Mouse (Mus musculus): Measurements from ENCODE around the gene Elovl6.
A peak's percentile ranks its signal among the peaks of the same experiment; 100 is the strongest.

Gene Elovl6

DNA sequence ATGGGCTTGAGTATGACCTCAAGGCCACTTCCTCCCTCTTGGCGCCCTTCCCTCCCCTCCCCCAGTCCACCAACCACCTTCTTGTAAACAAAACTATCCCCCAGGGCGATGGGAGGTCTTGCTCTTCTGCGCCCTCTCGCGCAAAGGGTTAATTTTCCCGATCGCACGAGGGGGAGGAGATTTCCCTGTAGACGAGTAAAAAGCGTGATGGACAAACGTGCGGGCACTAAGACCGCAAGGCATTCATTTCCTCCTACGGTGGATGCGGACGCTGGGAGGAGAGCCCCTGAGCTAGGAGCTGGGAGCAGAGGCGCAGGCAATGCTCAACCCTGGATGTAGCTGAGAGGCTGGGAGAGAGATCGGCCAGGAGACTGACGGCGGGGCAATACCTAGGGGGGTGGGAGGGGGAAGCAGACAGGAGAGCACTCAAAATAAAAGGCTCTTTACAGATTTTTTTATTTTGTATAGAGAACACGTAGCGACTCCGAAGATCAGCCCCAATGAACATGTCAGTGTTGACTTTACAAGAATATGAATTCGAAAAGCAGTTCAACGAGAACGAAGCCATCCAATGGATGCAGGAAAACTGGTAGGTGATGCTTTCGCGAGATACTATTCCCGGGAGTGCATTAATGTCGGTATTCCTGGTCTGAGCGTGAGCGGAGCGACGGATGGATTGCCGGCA lies at the start of gene Elovl6:
TSS of gene Elovl6 (plus strand) at position 176 of the 685 bp plus-strand sequence.
- peak; percentile 96 for DNase-seq (ENCODE audit: low read depth)

DNA sequence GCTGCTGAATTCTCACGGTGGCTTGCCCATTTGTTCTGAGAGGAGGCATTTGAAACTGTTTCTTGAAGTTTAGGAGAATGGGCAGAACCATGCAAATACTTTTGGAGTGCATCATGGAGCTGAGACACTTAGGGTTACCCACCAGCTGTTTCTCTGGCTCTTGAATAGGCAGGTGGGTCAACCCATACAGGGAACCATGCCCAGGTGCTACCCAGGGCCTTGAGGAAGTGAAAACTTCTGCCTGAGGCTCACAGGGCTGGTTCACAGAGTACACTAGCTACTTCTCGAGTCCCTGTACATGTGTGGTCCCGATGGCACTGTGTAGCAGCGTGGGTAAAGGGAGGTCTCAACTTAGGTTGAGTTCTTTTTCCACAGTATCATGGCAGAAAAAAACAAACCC lies 43.4 kb upstream of the Elovl6 start:
- DNase-seq (ENCODE audit: low read depth): no peak

DNA sequence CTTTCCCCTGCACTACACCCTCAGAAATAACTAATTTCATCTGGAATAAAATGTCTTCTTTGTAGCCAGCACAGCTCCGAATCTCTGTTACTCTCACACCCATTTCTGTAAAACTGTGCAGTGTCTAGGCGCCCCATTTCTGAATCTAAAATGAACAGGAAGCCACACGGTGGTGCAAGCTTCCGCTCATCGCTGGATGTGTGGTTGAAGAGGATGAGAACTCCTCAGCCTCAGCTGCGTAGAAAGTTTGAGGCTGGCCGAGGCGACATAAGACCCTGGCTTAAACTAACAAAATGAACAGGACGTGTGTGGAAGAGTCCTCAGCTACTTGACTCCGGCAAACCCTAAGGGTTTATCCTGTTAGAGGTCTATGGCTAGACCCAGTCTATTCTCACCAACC lies 38.0 kb upstream of the Elovl6 start:
- DNase-seq (ENCODE audit: low read depth): peak; percentile 89

DNA sequence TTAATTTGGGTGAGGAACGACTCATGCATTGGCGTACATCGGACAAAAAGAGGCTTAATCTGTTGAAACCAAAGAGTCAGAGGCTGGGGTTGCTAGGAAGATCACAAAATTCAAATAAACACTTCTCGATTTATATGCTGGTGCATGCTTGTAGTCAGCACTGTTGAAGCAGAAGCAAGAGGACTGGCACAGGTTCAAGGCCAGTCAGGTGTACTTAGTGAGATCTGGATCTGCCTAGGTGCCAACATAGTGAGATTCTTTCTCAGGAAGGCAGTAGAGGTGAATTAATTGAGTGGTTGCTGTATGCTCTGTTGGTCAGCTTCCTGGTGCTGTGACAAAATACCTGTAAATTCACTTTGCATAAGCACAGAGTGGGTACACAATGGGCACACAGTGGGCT lies 37.4 kb upstream of the Elovl6 start:
- DNase-seq (ENCODE audit: low read depth): no peak

DNA sequence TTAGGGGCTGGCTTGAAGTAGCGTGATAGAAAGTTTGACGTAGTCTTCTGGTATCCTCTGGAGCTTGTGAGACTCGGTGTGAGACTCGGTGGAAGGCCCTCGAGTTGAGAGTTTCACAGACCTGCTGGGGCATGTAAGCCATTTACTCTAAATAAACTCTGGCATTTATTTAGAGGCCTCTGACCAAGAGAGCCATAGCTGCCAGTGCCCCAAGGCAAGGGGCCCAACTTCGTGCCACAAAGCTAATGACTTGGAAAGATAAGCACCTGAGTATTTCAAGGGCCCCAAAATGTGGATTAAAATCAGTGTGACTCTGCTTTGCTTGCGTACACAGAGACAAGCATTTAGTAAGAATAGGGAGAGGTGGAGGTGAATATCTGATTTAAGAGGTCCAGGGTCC lies 28.4 kb upstream of the Elovl6 start:
- no peak for DNase-seq (ENCODE audit: low read depth)

DNA sequence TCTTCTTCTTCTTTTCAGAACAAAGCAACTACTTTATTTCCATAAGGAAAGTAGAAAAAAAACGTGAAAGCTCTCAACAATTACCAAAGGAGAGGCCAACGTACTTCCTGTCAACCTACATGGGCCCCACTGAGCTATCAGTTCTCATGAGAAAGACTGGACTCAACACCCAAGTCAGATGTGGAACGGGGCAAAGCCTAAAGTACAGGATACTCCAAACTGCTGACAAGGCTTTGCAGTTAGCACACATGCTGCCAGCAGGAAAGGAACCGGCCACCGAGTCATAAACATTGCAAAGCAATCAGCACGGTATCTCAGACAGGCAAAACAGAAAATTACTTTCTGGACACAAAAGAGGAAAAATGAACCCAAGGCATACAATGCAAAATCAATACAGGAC lies 27.2 kb upstream of the Elovl6 start:
- DNase-seq (ENCODE audit: low read depth): no peak

DNA sequence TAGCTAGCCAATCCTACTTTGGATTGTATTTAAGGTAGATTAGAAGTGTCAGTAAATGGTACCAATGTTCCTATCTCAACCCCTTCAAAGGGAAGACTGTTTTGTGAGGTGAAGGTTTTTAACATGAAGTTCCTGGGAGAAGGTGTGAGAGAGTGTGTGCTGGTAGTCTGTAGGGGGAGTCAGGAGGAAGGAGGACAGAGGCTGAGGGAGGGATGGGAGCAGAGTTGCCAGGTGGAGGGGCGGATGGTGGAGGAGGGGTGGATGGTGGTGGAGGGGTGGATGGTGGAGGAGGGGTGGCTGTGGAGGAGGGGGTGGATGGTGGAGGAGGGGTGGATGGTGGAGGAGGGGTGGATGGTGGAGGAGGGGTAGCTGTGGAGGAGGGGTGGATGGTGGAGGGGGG lies 24.4 kb upstream of the Elovl6 start:
- DNase-seq (ENCODE audit: low read depth): no peak

DNA sequence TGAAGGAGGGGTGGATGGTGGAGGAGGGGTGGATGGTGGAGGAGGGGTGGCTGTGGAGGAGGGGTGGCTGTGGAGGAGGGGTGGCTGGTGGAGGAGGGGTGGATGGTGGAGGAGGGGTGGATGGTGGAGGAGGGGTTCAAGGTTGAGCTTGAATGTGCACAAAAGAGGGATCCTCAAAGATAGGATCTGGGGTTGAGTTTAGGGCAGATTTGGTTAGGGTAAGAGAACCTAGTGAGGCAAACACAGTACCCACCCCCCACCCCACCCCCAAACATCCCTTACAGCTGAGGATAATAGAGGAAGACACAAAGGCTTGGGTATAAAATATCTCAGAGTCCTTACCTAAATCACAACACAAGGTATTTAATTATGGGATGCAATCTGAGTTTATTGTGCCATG lies 23.6 kb upstream of the Elovl6 start:
- DNase-seq (ENCODE audit: low read depth): no peak

DNA sequence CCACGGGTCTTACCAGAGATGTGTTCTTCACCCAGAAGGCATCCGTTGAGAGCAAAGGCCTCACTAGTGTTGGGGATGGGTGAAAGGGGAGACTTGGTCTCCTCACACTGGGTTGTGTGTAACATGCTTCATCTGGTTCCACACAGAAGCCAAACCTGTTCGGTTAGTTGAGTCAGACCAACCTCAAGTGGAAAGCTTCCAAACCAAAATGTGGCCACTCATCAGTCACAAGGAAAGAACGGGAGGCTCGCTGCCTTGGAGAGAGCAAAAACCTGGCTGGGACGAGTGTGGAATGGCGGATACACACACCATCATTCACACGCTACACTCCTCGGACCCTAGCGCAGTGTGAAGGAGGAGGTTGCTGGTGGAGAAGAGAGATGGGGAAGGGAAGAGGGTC lies 22.4 kb upstream of the Elovl6 start:
- peak; percentile 62 for DNase-seq (ENCODE audit: low read depth)

DNA sequence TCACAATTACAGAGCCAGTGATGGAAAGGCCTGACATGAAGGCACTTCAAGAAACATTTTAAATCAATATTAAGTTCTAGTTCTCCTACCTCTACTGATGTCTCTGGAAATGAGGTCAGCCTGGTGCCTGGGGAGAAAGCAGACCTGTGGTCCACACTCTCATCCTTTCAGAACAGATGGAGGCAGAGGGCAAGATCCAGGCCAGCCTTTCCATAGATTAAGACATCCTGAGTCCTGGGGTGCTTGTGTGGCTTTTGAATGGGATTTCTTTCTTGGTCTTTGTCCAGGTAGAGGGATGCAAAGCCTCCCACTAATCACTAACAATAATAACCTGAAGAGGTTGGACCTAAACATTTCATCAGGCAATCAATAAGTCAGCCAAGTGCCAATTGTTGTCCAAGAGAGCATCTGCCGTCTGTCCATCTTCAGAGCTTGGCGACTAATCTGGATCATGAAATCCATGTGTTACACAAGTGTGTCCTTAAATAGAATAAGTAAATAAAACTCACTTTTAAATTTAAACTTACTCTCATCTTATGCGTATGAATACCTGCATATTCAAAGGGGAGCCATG lies 16.2 kb upstream of the Elovl6 start:
- DNase-seq (ENCODE audit: low read depth): no peak

DNA sequence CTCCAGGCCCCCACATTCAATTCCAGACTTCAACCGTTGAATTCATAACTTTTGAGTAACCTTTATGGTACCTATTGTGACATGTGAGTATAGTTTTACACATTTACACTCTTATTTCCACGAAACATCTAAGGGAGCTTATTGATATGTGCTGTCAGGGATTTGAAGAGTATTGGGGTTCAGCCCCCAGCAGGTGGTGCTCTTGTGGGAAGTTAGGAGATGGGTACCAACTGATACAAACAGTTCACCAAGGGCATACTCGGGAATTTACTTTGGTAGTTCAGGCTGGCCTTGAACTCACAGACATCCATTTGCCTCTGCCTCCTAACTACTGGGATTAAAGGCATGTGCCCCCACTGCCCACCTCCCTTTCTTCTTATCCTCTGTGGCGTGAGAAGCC lies 11.7 kb upstream of the Elovl6 start:
- DNase-seq (ENCODE audit: low read depth): peak; percentile 53

DNA sequence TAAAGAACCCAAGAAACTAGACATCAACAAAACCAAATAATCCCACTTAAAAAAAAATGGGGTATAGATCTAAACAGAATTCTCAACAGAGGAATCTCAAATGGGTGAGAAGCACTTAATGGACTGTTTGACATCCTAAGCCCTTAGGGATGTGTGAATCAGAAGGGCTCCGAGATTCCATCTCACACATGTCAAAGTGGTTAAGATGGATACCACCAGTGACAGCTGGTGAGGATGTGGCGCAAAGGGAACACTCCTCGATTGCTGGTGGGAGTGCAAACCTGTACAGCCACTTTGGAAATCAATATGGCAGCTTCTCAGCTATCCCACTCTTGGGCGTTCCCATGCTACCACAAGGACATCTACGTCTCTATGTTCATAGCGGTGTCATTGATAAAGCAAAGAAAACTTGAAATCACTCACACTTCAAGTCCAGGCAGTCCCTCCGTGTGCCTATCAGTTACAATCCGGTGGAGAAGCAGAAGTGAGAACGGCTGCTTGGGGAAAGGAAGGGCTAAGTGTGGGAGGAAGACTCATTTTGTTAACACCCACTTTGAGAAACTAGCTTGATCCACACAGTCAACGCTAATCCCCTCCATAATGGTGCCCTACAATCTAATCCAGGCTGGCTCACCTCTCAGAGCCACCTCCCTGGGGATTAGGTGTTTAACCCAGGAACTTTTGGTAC lies 8.6 kb upstream of the Elovl6 start:
- no peak for DNase-seq (ENCODE audit: low read depth)

DNA sequence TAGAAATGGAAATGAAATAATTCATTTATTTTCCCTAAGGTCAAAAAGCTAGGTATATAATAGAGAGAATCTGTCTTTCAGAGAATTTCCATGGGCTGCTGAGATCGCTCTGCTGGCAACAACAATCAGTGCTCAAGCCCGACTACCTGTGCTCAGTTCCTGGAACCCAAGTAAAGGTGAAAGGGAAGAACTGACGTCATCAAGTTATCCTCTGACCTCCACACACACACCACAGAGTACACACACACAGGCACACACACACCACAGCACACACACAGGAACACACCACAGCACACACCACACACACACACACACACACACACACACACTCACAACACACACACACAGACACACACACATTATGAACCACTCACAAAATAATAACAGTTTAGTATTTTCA lies 5.1 kb upstream of the Elovl6 start:
- DNase-seq (ENCODE audit: low read depth): no peak

DNA sequence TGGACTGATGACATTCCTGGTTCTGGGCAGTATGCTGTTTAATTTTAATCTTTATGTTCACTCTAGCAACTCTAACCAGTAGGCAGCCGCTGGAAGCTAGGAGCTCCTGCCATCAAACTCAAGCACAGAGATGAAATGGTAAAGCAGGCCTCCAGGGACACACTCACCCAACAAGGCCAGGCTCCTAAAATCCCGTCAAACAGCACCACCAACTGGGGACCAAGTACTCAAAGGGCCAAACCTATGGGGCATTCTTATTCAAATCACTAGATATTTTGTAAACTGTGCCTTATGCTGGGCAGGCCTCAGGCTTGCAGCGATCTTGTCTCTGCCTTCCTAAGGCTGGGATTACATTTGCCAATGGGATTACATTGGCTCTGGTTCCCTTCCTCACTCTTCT lies 2.8 kb upstream of the Elovl6 start:
- DNase-seq (ENCODE audit: low read depth): peak; percentile 59

DNA sequence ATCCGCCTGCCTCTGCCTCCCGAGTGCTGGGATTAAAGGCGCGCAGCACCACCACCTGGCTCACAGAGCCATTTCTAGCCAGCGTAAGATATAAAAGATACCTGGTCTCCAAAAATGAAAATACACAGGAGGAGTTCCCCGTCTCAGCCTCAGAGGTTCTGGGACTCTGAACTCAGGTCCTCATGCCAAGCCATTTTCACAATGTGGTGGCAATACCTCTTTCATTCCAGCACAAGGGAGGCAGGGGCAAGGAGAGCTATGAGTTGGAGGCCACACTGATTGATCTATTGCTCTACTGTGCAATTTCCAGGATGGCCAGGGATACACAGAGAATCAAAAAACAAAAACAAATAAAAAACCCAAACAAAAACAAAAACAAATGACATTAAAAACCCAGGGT lies 1.7 kb upstream of the Elovl6 start:
- DNase-seq (ENCODE audit: low read depth): no peak

DNA sequence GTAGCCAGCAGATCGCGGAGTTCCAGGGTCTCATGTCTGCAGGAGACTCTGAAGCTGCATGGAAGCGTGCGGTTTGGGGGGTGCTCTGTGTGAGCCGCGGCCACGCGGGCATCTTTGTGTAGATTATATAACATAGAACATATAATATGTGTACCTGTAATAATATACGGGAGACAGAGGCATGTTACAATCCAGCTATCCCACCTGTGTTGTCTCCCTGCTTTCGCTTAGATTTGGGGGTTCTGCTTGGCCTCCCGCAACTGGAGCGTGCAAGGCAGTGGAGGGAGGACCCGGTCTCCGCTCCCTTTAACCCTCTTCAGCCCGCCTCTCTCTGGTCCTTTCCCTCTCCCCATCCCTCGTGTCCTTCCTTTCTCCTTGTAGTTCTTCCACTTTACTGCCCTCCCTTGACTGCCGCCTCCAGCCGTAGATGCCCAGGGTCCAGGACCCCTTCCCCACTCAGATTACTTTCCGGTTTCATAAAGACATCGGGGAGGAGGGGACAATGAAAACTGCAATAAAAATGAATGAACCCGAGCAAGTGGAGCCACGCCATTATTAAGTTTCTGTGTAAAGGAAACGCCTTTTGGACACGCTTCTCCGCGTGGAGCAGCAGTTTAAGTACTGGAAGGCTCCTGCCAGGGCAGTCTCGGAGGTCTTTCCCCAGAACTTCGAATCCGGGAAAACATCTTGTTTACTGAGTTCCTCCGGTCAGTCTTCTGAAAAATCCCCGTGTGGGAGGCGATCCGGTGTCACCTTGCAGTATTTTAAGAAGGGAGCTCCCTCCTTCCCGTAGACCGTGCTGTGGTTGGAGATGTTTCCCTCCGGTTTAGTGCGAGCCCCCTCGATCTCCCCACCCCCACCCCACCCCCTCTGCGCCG lies 949 bp downstream of the Elovl6 start:
- DNase-seq (ENCODE audit: low read depth): peak; percentile 73

DNA sequence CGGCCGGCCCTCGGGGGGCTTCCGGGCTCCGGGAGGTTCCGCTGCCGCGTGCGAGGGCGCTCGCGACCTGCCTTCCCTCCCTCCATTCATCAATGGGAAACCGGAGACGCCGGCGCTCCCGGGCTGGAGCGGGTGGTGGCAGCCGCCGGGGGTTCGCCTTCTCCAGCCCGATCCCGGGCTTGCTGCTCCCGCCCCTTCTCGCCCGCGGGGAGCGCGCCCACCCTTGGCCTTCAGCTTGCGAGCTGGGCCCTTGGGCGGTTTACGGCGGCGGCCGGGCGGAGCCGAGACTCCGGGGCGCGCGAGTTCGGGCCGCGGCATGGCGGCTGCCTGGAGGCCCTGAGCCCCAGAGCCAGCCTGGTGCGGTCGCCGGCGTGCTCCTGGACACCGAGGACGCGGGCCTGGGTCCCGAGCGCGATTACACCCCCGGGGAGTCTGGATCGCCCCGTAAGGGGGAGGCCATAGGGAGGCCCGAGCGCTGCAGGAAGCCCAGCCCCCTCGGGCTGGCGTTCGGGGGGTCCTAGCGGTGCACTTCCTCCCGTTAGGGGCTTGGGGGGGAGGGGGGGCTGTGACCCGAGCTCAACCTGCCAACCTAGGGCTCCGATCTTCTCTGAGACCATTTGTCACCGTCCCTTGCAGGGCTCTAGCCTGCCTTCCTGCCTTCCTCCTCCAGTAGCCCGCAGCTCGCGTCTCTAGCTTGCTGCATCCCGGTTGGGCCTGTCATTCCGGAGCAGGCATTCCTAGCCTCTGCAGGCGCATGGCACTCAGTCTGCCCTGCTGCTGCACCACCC lies 1.8 kb downstream of the Elovl6 start:
- peak; percentile 63 for DNase-seq (ENCODE audit: low read depth)

DNA sequence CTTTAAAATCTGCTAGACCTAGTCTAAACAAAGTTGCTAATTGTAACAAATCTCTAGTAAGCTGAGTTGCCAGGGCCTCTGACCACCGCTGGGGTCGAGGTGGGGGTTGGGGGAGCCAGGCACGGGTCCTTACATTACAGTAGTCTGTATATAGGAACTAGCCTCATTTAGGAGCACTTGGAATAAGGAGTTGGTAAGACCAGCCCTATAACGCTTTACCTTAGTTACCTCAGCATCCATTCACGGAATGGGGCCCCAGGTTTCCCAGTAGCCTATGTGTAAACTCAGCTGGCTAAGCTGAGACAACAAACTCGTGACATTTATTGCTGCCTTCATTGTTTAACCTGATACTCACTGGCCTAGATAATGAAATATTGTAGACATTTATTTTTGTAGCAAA lies 3.3 kb downstream of the Elovl6 start:
- DNase-seq (ENCODE audit: low read depth): peak; percentile 17

DNA sequence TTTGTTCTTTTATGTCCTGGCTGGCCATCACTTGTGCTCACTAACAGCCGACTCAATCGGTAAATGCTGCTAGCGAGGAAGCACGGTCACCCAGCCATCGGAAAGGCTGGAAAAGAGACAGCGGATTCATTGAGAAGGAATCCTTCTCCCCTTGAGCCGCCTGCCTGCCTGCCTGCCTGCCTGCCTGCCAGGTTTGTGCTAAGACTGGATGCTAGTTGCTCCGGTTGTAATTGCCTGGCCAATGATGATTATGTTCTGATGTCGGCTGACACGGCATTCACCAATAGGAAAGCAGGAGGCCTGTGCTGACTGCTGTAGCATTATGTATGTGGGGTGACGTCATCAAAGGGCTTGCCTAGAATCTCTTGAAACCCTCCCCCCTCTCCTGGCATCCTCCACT lies 4.0 kb downstream of the Elovl6 start:
- peak; percentile 98 for DNase-seq (ENCODE audit: low read depth)

DNA sequence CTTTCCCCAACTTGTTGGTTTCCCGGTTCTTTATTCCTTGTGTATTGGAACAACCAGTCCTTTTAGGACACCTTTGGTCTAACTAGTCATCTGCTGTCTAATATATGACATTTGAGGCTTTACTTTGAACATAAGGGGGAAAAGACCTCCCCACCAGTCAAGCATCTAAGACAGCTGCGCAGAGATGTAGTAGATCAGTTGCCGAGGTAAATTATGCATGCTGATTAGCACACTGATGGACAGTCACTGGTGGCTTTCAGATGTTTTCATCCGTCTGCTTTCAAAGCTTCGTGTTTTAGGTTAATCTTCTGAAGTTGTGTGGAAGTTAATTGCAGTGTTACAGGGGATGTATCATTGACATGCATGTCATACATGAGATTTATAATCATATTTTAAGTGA lies 5.8 kb downstream of the Elovl6 start:
- no peak for DNase-seq (ENCODE audit: low read depth)

DNA sequence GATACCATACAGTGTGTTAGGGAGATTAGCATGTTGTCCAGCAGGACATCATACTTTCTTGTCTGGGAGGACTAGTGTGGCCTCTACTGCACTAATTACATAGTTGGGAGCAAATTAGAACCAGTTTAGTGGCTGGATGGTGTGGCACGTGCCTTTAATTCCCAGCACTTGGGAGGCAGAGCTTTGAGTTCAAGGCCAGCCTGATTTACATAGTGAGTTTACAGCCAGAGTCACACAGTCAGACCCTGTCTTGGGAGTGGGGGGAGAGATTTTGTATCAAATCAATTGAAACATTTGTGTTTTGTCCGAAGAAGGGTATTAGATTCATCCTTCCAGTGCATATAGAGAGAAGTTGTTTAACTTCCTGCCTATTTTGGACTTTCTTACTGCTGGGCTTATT lies 8.7 kb downstream of the Elovl6 start:
- no peak for DNase-seq (ENCODE audit: low read depth)

DNA sequence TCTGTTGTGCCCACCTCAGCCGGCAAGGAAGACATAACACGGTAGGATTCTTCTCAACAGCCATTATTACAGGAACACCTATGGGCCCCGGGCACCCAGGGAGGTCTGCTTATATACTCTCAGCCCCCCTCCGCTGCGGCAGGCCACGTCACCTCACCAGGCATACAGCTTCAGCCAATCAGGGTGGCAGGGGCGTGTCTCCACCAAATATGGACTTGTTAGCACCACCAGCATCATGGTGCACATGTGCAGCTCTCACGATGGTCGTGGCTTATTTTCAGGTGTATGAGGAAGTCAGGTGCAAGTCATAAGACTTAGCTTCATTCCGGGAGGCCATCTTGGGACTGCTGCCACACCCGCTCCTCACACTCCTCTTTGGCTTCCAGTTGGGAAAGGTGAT lies 9.3 kb downstream of the Elovl6 start:
- no peak for DNase-seq (ENCODE audit: low read depth)
